Mouse (Mus musculus) limb, embryonic 13.5 days (tissue): ENCODE measurements around the gene Olfr1507. TPM values are rescaled to one million over a fixed set of nuclear protein-coding genes. Genes with fewer than 3 reads are reported as not detected.

Source experiments
- ATAC-seq: fragments of 200-750 bp; cut with Nextera tagmentation; 2 replicates; pipeline ENCODE4 v1.8.0; 2017; ENCODE audit warnings: low read depth, moderate number of reproducible peaks, moderate TSS enrichment; ENCODE audit not compliant: low FRiP score
- H3K27ac ChIP-seq: fragments of 300-500 bp; sonication (generic); 2 replicates; pipeline ENCODE4 v1.5.1; 2015; ENCODE audit warnings: inconsistent platforms, mild to moderate bottlenecking, moderate library complexity
- H3K27me3 ChIP-seq: fragments of 300-500 bp; sonication (generic); 2 replicates; pipeline ENCODE4 v1.6.1; 2015; ENCODE audit warnings: mild to moderate bottlenecking, inconsistent platforms
- H3K36me3 ChIP-seq: fragments of 300-500 bp; sonication (generic); 2 replicates; pipeline ENCODE4 v1.6.1; 2015; ENCODE audit warnings: inconsistent platforms, mild to moderate bottlenecking, moderate library complexity
- H3K4me1 ChIP-seq: fragments of 300-500 bp; sonication (generic); 2 replicates; pipeline ENCODE4 v1.6.1; 2015; ENCODE audit warnings: inconsistent platforms
- H3K4me2 ChIP-seq: fragments of 300-500 bp; sonication (generic); replicated peaks from 2 replicates; pipeline ENCODE4 v1.6.1; 2015; ENCODE audit warnings: inconsistent platforms, mild to moderate bottlenecking, moderate library complexity
- H3K4me3 ChIP-seq: fragments of 300-500 bp; sonication (generic); 2 replicates; pipeline ENCODE4 v1.5.1; 2015; ENCODE audit warnings: moderate library complexity, mild to moderate bottlenecking, inconsistent platforms
- H3K9ac ChIP-seq: fragments of 300-500 bp; sonication (generic); 2 replicates; pipeline ENCODE4 v1.6.1; 2015; ENCODE audit warnings: mild to moderate bottlenecking, inconsistent platforms
- H3K9me3 ChIP-seq: fragments of 300-500 bp; sonication (generic); 2 replicates; pipeline ENCODE4 v1.6.1; 2016; ENCODE audit warnings: inconsistent platforms
- WGBS: fragments of 180-500 bp; shearing (Covaris S2); methylation state at CpG from one replicate; pipeline ENCODE4 v1.1.7; 2015; 5-methylcytosine and 5-hydroxymethylcytosine counted together
- polyA plus RNA-seq: library from polyadenylated mRNA; unstranded; fragments of >200 nt; fragmentation: Nextera tagmentation; extraction: Ambion mirVana; gene quantifications from 2 replicates; pipeline ENCODE4 v1.2.1, GENCODE M21; 2015

The Olfr1507 gene
- not detected in 2 replicates for polyA plus RNA-seq

GRCm38 (mm10) chr14:52495516-52495915, at the start of gene Olfr1507:
Gene Olfr1507 (minus strand): TSS chr14:52495749.
- 59% methylated on average over 4 of the region's 4 CpGs for WGBS
- H3K9me3 ChIP-seq, result 0 out of 2 replicates have a peak, but pooled peaks cover 4% of the 10 kb centered on the region

DNA sequence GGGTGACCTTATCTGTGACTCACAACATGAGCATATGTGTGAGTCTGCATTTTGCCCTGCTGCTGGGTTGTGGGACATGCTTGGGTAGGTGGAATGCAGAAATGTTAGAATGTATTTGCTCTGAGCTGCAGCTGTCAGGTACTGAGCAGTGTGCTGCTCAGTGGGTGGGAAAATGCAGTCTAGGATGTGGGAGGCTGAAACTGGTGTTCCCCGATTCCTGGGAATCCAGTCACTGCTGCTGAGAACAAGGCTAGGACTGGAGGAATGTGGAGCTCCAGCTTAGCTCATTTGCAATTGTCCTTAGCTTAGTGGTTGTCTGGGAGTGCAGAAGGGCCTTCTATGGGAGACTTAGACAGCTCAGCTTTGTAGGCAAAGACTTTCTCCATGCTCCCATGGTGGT, 37.8 kb upstream of the Olfr1507 start:
- H3K9ac ChIP-seq, result no peak overlapping the region
- H3K27me3 ChIP-seq, result no peaks in the 10 kb centered on the region
- peaks cover 8% of the 10 kb centered on the region; the same call in 1 of the 2 replicates for H3K9me3 ChIP-seq
- H3K4me3 ChIP-seq, result no peak overlapping the region
- H3K4me2 ChIP-seq, result no peak overlapping the region
- H3K27ac ChIP-seq, result no peak overlapping the region
- H3K4me1 ChIP-seq, result no peaks in the 10 kb centered on the region
- WGBS, result 77% methylated on average over 1 of the region's 1 CpGs
- ATAC-seq, result no peak
- no peaks in the 10 kb centered on the region for H3K36me3 ChIP-seq

More at GRCm38 (mm10) chr14:52495516-52495915, at the start of gene Olfr1507:
- ATAC-seq, result no peak
- H3K4me3 ChIP-seq, result no peak within 1 kb of the TSS
- no peak within 1 kb of the TSS for H3K9ac ChIP-seq
- no peaks in the 10 kb centered on the region for H3K27me3 ChIP-seq
- H3K36me3 ChIP-seq, result no peaks in the 10 kb centered on the region
- H3K27ac ChIP-seq, result no peak within 1 kb of the TSS
- H3K4me2 ChIP-seq, result no peak within 1 kb of the TSS
- no peaks in the 10 kb centered on the region for H3K4me1 ChIP-seq

- H3K36me3 ChIP-seq, result no peaks in the 10 kb centered on the region
- no peaks in the 10 kb centered on the region for H3K4me1 ChIP-seq
- no peak overlapping the region for H3K4me2 ChIP-seq
- H3K27me3 ChIP-seq, result no peaks in the 10 kb centered on the region
- ATAC-seq, result no peak
- H3K9me3 ChIP-seq, result 0 out of 2 replicates have a peak, but pooled peaks cover 3% of the 10 kb centered on the region
- no peak overlapping the region for H3K27ac ChIP-seq
- no peak overlapping the region for H3K9ac ChIP-seq
- no peak overlapping the region for H3K4me3 ChIP-seq
- 89% methylated on average over 1 of the region's 1 CpGs for WGBS
Measured at GRCm38 (mm10) chr14:52524952-52525351, 29.4 kb upstream of the Olfr1507 start.

DNA sequence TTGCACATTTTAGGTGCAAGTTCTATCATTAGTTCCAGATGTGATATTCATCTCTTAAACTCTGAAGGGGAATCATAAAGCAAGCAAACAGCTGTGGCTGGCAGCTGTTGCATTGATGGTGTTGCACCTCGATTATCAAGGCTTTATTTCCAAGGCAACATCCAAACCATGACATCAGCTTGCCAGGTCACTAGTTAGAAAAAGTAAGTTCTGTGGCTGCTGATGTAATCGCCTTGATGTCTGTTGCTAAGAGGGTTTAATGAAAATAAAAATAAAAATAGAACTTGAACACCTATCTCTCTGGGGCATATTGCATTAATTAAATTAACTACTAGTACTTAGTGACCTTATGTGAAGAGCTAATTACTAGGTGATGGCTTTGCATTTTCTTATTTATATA, 28.2 kb downstream of the Olfr1507 start, which contains the start of gene Olfr1508:
Gene Olfr1508 (minus strand): TSS at position 101 of the 400 bp plus-strand sequence.
- 45% methylated on average over 2 of the region's 2 CpGs for WGBS
- Histone ChIP-seq H3K4me2 (no peak within 1 kb of the TSS), H3K4me1 (no peaks in the 10 kb centered on the region), H3K27me3 (no peaks in the 10 kb centered on the region), H3K9me3 (no peaks in the 10 kb centered on the region), H3K27ac (no peak within 1 kb of the TSS), H3K4me3 (no peak within 1 kb of the TSS), H3K36me3 (no peaks in the 10 kb centered on the region), H3K9ac (no peak within 1 kb of the TSS)
- ATAC-seq, result no peak

GRCm38 (mm10) chr14:52465738-52466137, 29.8 kb downstream of the Olfr1507 start:
- Histone ChIP-seq H3K9ac (no peak overlapping the region), H3K36me3 (no peaks in the 10 kb centered on the region), H3K4me1 (no peaks in the 10 kb centered on the region), H3K27ac (no peak overlapping the region), H3K27me3 (no peaks in the 10 kb centered on the region), H3K4me2 (no peak overlapping the region), H3K9me3 (no peaks in the 10 kb centered on the region), H3K4me3 (no peak overlapping the region)
- no peak for ATAC-seq
- WGBS, result 85% methylated on average over 1 of the region's 1 CpGs

DNA sequence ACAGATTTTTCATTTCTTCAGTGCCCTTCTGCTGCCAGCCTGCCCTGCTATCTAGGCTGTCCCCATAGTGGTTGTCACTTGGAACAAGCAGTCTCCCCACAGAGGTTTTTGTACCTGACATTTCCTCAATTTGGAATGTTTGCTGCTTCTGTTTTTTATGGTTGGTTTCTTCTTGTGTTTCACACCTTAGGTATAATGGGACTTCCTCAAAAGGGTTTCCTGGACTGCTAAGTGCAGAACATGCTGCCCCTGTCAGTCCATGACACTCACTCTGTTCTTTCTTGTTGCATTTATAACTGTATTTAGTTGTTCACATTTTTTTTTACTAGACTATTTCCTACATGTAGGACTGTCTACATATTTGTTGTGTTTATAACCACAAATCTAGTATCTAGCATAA, 33.6 kb downstream of the Olfr1507 start:
- Histone ChIP-seq H3K4me2 (no peak overlapping the region), H3K9ac (no peak overlapping the region), H3K36me3 (no peaks in the 10 kb centered on the region), H3K9me3 (no peaks in the 10 kb centered on the region; the same call in 1 of the 2 replicates), H3K4me3 (no peak overlapping the region), H3K27ac (no peak overlapping the region), H3K4me1 (no peaks in the 10 kb centered on the region), H3K27me3 (no peaks in the 10 kb centered on the region)
- ATAC-seq, result no peak

GRCm38 (mm10) chr14:52451138-52451537, 44.4 kb downstream of the Olfr1507 start:
- Histone ChIP-seq H3K4me2 (no peak overlapping the region), H3K9me3 (no peaks in the 10 kb centered on the region), H3K4me1 (no peaks in the 10 kb centered on the region), H3K36me3 (no peaks in the 10 kb centered on the region), H3K27ac (no peak overlapping the region), H3K4me3 (no peak overlapping the region), H3K27me3 (no peaks in the 10 kb centered on the region), H3K9ac (no peak overlapping the region)
- no peak for ATAC-seq
- 85% methylated on average over 8 of the region's 8 CpGs for WGBS

DNA sequence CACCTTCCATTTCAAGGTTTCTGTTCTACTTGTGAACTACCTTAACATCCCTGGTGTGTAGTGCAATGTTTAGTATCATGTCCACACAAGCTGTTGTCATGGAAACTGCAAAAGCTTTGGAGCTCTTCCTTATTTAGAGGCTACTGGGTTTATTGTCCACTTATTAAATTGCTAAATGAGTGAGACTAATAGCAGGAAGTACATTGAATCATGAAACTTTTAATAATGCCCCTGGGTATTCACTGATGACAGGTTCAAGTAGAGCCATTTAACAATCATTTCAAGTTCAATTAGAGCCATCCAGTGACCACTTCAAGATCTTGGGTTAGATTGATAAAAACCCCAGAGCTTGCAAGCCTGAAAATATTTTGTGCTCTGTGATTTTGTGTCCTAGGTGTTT, 52.9 kb downstream of the Olfr1507 start, which contains the start of gene Olfr1509:
Gene Olfr1509 (plus strand): TSS at position 301 of the 400 bp plus-strand sequence.
- H3K4me3 ChIP-seq, result no peak within 1 kb of the TSS
- H3K9ac ChIP-seq, result no peak within 1 kb of the TSS
- H3K36me3 ChIP-seq, result no peaks in the 10 kb centered on the region
- H3K27me3 ChIP-seq, result no peaks in the 10 kb centered on the region
- H3K27ac ChIP-seq, result no peak within 1 kb of the TSS
- no peak for ATAC-seq
- no peaks in the 10 kb centered on the region for H3K4me1 ChIP-seq
- H3K4me2 ChIP-seq, result no peak within 1 kb of the TSS
- no peaks in the 10 kb centered on the region for H3K9me3 ChIP-seq

Other genes starting within 250 kb of the Olfr1507 start
- gene Chd8, start 238.0 kb downstream of the Olfr1507 start, polyA plus RNA-seq, result 36.6 and 50.3 TPM in 2 replicates
- 47.9 and 48.2 TPM in 2 replicates for gene Tox4, start 216.6 kb downstream of the Olfr1507 start, polyA plus RNA-seq
- gene Rab2b, start 216.2 kb downstream of the Olfr1507 start, polyA plus RNA-seq, result 25.9 and 30.4 TPM in 2 replicates
- 49.3 and 51.2 TPM in 2 replicates for gene Mettl3, start 190.6 kb downstream of the Olfr1507 start, polyA plus RNA-seq
- 24.3 and 27.0 TPM in 2 replicates for gene Sall2, start 167.0 kb downstream of the Olfr1507 start, polyA plus RNA-seq
- 0.05 TPM in 1 of 2 replicates, not detected in the other for gene Olfr1513, start 139.3 kb downstream of the Olfr1507 start, polyA plus RNA-seq
- not detected in 2 replicates for gene Olfr1512, start 116.6 kb downstream of the Olfr1507 start, polyA plus RNA-seq
- gene Olfr1511, start 98.4 kb downstream of the Olfr1507 start, polyA plus RNA-seq, result not detected in 2 replicates
- not detected in 2 replicates for gene Olfr1510, start 81.4 kb downstream of the Olfr1507 start, polyA plus RNA-seq
- gene Olfr1509, start 52.8 kb downstream of the Olfr1507 start, polyA plus RNA-seq, result not detected in 2 replicates
- gene Olfr1508, start 28.3 kb downstream of the Olfr1507 start, polyA plus RNA-seq, result not detected in 2 replicates